Mouse (Mus musculus): ENCODE data around the gene Cabp2.

Cabp2 gene

DNA sequence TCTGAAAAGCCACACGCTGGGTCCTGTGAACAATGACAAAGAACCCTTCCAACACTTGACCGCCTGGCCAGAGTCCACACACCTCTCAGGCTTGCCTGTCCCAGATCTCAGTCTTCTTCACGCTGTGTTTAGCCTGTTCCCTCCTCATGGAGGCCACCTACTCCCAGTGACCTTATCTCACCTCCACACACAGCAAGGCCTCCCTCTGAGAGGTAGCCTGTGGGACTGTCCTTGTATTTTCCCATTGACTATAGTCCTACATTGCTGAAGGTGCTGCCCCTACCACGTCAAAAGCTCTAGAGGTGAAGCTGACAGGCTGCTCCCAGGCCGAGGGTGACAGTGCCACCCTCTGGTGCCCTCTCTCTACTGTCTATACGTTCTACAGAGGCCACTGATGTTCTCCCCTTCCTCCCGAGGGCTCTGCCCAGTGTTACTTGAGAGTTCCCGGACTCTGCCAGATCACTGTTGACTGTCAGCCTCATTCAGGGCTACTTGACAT lies 818 bp upstream of the Cabp2 start:
- no peak for DNase-seq (ENCODE audit: low spot score in 2 of 2)

DNA sequence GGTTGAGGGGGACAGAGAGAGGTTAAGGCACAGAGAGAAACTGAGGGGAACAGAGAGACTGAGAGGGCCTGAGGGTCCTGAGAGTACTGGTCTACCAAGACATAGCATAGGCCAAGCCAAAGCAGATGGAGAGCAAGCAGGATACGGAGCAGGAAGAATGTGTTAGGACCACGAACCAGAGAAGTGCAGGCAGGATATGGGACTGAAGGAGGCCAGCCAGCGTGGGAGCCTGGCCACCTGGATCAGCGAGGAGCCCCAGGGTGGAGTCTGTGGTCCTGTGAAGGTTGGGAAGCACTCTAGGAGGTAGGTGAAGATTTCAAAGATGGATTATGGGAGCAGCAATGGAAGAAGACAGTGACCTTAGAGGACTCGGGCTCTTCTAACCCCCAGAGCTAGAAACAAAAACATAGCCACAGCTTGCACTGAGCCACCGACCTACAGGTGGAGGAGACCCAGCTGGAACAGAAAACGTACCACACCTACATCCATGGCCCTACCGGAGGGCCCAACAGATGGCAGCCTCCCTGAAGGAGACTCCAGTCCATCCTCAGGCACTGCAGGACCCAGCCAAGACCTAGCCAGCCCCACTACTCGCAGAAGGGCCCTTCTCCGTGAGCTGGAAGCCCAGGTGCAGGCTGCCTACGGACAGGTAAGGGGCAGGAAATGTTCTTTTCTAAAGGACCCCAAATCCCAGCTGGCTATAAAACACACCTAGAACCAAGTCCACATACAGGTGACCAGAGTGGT lies 1.0 kb downstream of the Cabp2 start:
- no peak for DNase-seq (ENCODE audit: low spot score in 2 of 2)

DNA sequence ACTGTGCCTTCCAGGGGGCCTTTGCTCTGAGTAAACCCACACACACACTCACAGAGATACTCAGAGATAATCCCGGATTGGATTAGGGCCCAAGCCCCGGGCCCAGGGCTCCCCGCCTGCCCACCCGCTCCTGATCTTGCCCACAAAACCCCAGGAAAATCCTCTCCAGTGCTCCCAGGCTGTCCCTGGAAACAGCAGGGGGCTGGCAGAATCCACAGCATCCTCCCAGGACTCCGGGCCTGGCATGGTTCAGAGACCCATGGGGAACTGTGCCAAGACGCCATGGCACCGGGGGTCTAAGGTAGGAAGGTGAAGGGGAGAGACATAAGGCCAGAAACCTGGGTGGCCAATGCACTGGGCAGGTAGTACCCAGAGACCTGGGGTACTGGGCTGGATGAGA lies 1.9 kb downstream of the Cabp2 start:
- DNase-seq (ENCODE audit: low spot score in 2 of 2): no peak

DNA sequence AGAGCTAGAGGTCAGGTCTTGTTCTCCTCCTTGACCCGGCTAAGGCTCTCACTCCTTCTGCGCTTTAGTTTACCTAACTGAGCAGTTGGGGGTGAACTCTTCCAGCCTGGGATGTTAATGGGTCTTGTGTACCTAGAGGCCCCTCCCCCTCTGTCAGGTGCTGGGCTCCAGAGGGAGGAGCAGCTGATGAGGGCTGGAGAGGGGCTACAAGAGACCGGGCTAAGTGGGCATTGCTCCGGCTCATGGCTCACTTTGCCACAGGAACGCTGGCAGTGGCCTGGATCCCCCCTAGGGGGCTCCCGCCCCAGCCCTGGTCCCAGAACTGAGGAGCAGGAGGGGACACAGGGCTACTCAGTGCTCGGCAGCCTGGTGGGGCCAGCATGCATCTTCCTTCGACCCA lies 2.4 kb downstream of the Cabp2 start:
- DNase-seq (ENCODE audit: low spot score in 2 of 2): no peak

DNA sequence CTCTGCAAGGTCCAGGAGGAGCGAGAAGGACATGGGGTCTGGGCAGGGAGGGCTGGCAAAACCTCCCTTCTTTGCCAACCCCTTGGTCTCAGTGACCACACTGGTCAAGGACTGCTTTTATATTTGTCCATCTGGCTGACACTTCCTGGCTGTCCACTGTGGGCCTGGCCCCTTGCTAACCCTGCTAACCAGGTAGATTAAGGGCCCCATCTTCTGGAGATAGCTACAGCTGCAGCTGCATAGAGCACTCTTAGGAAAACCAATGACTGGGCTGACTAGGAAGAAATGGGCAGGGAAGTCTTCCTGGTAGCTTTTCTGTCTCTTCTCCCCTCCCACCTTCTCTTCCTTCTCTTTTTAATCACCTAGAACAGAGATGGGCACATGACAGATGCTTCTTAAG lies 3.6 kb downstream of the Cabp2 start:
- DNase-seq (ENCODE audit: low spot score in 2 of 2): no peak

DNA sequence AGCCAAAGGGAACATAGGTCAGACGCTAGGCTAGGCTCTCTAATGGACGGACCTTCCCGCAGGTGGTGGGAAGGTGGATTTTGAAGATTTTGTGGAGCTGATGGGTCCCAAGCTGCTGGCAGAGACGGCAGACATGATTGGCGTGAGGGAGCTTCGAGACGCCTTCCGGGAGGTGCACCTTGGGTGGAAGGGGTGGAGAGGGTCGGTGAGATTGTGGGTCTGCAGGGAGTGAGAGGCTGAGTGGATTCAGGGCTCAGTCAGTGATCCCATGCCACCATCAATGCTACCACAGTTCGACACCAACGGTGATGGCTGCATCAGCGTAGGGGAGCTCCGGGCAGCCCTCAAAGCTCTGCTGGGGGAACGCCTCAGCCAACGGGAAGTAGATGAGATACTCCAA lies 4.8 kb downstream of the Cabp2 start:
- no peak for DNase-seq (ENCODE audit: low spot score in 2 of 2)

DNA sequence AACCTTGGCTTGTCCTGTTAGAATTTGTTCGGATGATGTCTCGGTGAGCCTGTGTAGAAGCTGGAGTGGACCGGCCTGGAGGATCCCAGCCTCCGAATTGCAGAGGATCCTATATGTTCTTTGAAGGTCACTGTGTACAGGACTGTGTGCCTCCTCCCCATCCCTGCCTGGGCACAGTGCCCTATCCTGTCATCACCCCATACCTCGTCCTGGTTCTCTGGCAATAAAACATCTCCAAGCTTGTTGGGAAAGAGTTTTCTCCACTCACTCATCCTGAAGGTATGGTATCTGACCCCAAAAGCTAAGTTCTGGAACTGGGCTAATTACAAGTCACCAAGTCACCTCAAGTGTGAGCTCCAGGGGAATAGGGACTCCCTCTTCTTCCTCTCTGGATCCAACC lies 5.7 kb downstream of the Cabp2 start:
- no peak for DNase-seq (ENCODE audit: low spot score in 2 of 2)

DNA sequence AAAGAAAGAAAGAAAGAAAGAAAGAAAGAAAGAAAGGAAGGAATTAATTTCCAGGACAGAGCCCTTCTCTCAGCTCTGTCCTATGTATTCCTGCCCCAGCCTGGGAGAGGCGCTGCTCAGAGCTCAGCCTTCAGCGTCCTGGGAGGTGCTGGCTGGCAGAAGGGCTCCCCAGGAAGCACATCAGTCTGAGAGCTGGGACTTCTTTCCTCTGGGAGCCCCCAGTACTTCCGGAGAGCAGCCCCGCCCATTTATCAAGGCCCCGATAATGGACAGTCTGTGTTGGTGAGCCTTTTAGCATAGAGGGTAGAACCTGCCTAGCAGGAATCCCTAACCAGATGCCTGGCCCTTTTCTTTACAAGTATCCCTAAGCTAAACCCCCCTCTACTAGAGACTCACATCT lies 6.8 kb downstream of the Cabp2 start:
- DNase-seq (ENCODE audit: low spot score in 2 of 2): no peak

DNA sequence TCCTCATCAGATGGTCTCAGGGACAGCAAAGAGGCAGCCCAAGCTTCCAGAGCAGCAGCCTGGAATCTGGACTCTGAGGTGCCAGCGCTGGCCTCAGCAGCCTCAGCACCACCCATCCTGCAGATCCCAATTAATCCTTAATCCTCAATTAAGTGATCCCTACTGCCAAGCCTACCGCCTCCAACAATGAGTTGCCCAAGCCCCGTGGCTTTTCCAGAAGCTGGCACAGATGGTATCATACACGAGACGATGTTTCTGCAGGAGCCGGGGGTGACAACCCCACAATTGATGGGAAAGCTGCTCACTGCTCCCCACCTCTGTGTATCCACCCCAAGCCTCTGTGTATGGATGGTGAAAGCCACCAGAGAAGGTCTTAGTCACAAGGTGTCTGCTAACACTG lies 7.8 kb downstream of the Cabp2 start:
- DNase-seq (ENCODE audit: low spot score in 2 of 2): no peak

DNA sequence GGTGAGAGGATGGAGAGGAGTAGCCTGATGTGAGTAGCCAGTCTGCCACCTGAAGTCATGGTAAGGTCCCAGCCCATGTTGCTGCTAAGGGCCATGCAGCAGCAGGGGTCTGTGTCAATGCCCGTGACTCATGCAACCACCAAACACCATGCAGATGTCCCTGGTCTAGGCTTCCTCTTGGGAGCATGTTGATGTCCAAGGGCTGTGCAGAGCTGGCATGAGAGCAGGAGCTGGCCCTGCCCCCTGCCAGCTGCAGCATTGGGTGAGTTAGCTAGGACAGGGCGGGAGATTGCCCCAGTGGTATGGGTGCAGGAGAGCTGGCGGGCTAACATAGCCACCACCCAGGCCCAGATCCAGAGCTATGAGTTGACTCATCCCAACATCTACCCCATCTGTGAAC lies 9.1 kb downstream of the Cabp2 start:
- no peak for DNase-seq (ENCODE audit: low spot score in 2 of 2)

DNA sequence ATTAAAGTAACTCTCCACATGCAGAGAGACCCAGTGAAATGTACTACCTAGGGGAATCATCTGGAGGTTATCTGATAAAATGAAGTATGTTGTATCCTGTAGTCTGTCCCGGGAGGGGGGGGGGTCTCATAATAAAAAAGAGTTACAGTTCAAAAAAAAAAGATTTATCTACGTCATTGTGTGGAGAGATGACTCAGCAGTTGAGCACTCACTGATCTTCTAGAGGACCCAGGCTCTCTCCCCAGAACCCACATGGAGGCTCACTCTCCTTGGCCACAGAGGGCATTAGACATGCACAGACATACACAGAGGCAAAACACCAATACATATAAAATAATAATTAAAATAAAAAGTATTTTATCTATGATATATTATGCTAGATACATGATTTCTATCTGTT lies 10.0 kb downstream of the Cabp2 start:
- DNase-seq (ENCODE audit: low spot score in 2 of 2): no peak

DNA sequence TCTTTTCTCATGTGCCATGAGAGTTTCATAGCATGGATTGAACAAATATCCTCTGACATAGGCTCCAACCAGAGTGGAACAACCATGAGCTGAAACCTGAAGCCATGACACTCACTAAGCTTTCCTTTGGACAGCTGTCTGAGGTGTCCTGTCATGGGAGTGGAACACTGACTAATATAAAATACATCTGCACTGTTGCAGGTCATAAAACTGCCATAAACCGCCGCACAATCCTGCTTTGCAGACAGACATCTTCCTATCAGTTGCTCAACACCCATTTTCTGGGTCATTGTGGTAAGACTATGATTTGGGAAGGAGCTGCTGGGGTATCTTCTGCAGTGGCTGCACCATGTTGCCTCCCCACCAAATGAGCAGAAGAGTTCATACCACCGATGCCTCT lies 11.4 kb downstream of the Cabp2 start:
- DNase-seq (ENCODE audit: low spot score in 2 of 2): no peak

DNA sequence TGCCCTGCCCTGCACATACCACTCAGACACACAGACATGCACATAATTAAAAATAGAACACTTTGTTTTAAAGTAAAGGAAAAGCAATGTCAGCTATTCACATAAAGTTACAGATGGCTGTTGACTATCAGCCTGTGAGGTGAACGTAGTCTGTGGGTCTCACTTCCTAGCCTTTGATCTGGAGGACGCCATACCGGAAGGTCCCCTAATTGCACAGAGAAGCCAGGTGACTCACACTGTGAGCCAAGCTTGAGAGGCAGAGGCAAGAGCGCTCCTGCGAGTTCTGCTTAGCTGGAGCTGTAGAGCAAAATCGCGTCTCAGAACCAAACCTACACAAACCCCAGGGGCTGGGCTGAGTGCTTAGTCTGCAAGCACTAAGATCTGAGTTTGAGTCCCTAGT lies 12.4 kb downstream of the Cabp2 start:
- DNase-seq (ENCODE audit: low spot score in 2 of 2): no peak

DNA sequence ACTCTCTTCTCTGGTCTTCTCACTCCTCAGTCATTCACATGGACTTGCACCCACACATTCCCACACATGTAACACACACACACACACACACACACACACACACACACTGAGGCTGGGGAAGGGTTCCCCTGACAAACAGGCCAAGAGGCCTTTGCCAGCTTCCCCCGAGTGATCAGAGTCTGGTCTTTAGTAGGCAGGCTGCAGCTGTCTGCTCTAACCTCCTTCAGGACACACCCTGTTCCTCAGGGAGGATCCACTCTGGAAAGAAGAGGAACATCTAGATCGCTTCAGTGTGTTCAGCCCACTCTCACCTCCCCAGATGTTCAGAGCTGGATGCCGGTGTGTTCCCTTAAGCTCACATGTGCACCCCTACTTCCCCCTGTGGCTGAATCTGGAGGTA lies 13.0 kb downstream of the Cabp2 start:
- DNase-seq (ENCODE audit: low spot score in 2 of 2): no peak

DNA sequence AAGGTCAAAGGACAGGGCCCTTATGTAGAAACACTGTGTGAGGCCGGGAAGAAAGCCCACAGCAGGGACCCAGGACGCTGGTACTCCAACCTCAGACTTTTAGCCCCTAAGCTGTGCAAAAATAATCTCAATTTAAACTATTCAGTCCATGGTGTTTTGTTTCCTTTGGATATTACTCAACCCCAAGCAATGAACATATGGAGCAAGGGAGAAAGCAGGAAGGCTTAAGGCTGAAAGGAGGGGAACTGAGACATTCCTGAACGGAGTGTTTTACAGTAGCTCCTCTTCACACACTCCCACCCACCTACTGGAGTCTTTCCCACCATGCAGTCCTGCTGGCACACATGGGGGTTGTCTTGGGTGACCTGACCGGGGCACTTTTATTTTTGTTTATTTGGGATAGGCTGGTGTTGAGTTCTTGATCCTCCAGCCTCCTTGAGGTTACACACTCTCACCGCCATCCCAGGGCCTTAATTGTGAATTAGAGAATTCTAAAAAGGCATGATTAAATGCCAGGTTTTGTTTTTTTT lies 13.5 kb downstream of the Cabp2 start:
- no peak for DNase-seq (ENCODE audit: low spot score in 2 of 2)

DNA sequence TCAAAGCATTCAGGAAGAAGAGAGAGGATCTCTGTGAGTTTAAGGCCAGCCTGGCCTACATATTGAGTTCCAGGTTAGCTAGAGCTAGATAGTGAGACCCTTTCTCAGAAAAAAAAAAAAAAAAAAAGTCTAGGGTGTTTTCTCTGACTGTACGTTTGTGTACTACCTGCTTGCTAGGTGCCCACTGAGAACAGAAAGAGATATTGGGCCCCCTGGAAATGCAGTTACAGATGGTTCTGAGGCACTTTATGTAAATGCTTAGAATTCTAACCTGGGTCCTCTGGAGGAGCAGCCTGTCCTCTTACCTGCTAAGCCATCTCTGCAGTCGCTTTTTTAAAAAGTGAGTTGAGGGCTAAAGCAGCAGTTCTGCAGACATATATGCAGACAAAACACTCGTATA lies 14.4 kb downstream of the Cabp2 start:
- DNase-seq (ENCODE audit: low spot score in 2 of 2): no peak

DNA sequence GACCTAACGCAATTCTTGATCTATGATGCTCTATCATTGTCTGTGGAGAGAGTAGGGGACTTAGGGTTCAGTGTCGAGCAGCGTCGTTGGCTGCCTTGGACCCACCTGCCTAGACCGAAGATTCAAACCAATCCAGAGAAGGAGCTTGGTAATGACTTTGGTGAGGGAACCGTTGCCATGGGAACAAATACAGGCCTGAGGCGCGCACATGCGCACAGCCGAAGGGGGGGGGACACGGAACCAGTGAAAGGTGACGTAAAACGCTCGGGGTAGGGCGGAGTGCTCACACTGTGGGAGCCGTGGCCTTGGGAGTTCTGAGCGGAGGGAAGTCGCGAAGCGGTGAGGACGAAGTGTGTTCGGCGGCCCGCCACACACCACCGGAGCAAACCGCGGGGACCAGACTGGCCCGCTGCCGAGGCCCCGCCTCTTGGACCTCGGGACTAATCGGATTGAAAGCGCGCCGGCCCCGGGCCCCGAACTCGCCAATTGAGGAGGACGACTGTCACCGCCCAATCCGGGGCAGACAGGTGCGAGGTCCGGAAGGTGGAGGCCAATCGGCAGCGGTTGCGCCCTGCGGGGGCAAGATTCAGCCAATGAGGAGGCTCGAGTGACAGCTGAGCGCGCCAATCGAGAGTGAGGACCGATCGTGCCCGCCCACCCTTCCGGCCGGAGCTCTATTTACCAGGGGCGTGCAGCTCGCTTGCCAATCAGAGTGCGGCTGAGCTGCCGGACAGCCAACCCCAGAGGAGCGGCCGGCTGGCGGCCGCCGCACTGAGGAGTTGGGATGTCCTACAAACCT lies 15.5 kb downstream of the Cabp2 start, which contains the start of gene Cdk2ap2:
Gene Cdk2ap2 (plus strand): TSS at position 541 of the 799 bp plus-strand sequence.
- peak; percentile 100 for DNase-seq (ENCODE audit: low spot score in 2 of 2)

DNA sequence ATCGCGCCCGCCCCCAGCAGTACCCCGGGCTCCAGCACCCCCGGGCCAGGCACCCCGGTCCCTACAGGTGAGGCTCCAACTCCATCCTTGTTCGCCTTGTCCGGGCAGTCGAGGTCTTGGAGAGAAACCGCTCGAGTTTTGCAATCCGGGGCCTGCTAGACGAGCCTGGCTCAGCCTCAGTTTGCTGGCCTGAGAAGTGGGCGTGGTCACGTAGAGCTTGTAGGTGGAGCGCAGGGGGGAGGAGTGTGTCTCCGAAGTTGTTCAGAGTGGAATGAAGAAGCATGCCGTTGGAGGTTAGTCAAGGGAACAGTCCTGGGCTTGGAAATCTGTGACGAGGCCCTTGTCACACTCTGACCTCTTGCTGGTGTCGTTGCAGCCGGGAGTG lies 16.1 kb downstream of the Cabp2 start:
- peak in 1 of 2 experiments; percentile 87 for DNase-seq (ENCODE audit: low spot score in 2 of 2)

DNA sequence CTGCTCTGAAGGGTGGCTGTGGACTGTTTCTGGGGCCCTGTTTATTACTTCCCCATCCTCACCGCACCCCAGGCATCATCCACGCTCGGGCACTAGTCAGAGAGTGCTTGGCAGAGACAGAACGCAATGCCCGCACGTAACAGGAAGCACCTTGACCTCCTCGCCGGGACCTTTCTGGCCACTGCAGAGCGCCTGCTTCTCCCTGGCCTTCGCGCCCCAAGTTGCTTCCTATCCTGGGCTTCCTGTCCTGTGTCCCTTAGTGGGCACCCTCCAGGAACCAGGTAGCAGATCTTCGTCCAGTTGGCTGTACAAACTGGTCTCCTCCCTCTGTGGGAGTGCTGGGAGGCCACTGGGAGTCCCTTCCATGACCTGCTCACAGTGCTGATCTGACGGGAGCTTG lies 17.0 kb downstream of the Cabp2 start:
- no peak for DNase-seq (ENCODE audit: low spot score in 2 of 2)

DNA sequence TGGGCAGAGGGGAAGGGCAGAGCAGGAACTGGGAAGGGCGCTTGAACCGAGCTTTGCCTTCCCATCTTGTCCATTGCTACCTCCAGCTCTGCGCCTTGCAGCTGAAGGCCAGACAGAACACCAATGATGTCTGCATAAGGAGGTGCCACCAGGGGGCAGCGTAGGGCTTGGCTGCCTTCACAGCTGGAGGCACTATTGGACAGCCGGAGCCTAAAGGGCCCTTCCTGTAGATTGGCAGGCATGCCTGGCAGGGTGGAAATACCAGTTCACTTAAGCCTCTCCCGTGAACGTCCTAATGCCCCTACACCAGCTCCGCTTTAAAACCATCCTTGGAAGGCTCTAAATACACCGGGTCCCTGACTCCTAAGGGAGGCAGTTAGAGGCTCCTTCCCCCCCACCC lies 17.7 kb downstream of the Cabp2 start:
- DNase-seq (ENCODE audit: low spot score in 2 of 2): peak; percentile 88 to 92

DNA sequence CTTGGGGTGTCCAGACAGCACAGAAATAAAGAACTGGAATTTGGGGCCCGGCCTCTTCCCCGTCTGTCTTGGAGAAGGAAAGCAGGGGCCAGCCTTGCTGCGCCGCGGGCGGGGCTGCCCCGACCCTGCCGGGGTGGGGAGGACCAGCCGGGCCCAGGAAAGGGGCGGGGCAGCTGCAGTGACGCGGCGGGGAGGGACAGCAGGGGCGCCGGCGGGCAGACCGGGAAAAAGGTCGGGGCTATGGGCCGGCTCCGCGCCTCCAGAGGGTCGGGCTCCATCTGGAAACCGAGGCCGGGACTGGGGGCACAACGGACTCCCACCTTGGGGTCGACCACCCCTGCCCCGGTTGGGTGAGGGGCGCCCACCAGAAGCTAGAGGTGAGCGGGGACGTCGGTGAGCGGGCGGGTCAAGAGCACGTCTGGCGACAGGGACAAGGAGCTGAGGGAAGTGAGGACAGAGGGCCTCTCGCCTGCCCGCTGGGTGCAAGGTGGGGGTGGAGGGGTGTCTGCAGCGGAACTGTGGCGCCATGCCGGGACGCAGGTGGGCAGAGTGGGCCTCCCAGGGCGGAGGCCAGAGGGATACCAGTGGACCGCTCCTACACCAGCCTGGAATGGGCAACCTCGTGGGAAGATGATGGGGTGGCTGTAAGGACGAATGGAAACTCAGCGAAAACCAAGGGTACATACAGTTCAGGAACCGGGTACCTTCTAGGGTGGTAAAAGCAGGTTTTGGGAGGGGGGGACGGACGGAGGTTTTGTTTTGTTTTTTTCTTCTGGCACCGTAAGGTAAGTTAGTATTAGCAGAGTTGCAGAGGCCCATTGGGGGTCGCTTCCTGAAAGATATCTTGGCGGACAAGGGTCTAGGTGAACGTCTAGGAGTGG lies 18.7 kb downstream of the Cabp2 start, which contains the start of gene Pitpnm1:
Gene Pitpnm1 (plus strand): TSS at position 162 of the 881 bp plus-strand sequence.
- peak; percentile 76 to 81 for DNase-seq (ENCODE audit: low spot score in 2 of 2)
